Mouse (Mus musculus) liver, embryonic 16.5 days (tissue): ENCODE data around the gene Bicdl1. TPM values are rescaled to one million over a fixed set of nuclear protein-coding genes. Genes with fewer than 3 reads are reported as not detected.
"Not testable (repeated sequence)": the region's sequence is repeated elsewhere in the genome, so short reads cannot be mapped to it uniquely, and the experiment has no call there.

ENCODE experiments used
- ATAC-seq: fragments of 200-750 bp; cut with Nextera tagmentation; 2 replicates; pipeline ENCODE4 v1.8.0; 2017; ENCODE audit warnings: low read depth, mild to moderate bottlenecking, moderate number of reproducible peaks, moderate library complexity
- H3K27ac ChIP-seq: fragments of 300-500 bp; sonication (generic); 2 replicates; pipeline ENCODE4 v1.5.1; 2014; ENCODE audit warnings: mild to moderate bottlenecking, low read length
- H3K27me3 ChIP-seq: fragments of 300-500 bp; sonication (generic); 2 replicates; pipeline ENCODE4 v1.6.1; 2014; ENCODE audit warnings: low read depth, low read length, mixed read lengths; ENCODE audit not compliant: control insufficient read depth, insufficient read depth
- H3K36me3 ChIP-seq: fragments of 300-500 bp; sonication (generic); 2 replicates; pipeline ENCODE4 v1.6.1; 2014; ENCODE audit warnings: mild to moderate bottlenecking; ENCODE audit not compliant: control insufficient read depth, insufficient read depth
- H3K4me1 ChIP-seq: fragments of 300-500 bp; sonication (generic); 2 replicates; pipeline ENCODE4 v1.6.1; 2014; ENCODE audit warnings: low read depth, low read length, mixed read lengths; ENCODE audit not compliant: control insufficient read depth
- H3K4me2 ChIP-seq: fragments of 300-500 bp; sonication (generic); 2 replicates; pipeline ENCODE4 v1.6.1; 2014; ENCODE audit warnings: low read depth, low read length, mixed read lengths
- H3K4me3 ChIP-seq: fragments of 300-500 bp; sonication (generic); 2 replicates; pipeline ENCODE4 v1.5.1; 2014; ENCODE audit warnings: low read depth, mild to moderate bottlenecking, low read length
- H3K9ac ChIP-seq: fragments of 300-500 bp; sonication (generic); 2 replicates; pipeline ENCODE4 v1.6.1; 2014; ENCODE audit warnings: low read depth, low read length
- H3K9me3 ChIP-seq: fragments of 300-500 bp; sonication (generic); replicated peaks from 2 replicates; pipeline ENCODE4 v1.6.1; 2016; ENCODE audit warnings: low read length; ENCODE audit not compliant: control insufficient read depth
- WGBS: fragments of 180-500 bp; shearing (Covaris S2); extraction: QIAGEN DNeasy Blood & Tissue Kit; methylation state at CpG from one replicate; pipeline ENCODE4 v1.1.7; 2014; ENCODE audit not compliant: insufficient replicate concordance; 5-methylcytosine and 5-hydroxymethylcytosine counted together
- polyA plus RNA-seq: library from polyadenylated mRNA; unstranded; fragments of >200 nt; fragmentation: Nextera tagmentation; extraction: Ambion mirVana; gene quantifications from 2 replicates; pipeline ENCODE4 v1.2.1, GENCODE M21; 2015

Gene Bicdl1
- polyA plus RNA-seq, 1 experiment from 2014 or later, result 1.3 TPM

DNA sequence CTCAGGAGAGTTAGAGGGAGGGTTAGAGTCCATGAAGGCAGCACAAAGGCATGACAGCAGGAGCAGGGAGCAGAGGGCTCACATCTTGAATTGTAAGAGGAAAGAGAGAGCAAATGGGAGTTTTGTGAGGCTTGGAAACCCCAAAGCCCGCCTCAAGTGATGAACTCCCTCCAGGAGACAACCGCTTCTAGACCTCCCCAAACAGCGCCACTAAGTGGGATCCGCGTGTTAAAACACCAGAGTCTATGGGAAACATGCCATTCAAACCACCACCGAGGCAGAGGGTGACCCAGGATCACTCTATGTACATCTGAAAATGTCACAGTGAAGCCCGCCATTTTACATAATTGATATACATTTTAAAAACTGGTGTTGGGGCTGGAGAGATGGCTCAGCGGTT lies 26.1 kb upstream of the Bicdl1 start:
- Histone ChIP-seq H3K27me3 (no peaks in the 10 kb centered on the region), H3K36me3 (no peaks in the 10 kb centered on the region), H3K27ac (no peak overlapping the region), H3K9ac (no peak overlapping the region), H3K9me3 (no peaks in the 10 kb centered on the region), H3K4me1 (no peaks in the 10 kb centered on the region; the same call in 1 of the 2 replicates), H3K4me2 (no peak overlapping the region), H3K4me3 (no peak overlapping the region)
- 55% methylated on average over 8 of the region's 8 CpGs for WGBS
- ATAC-seq, result no peak

DNA sequence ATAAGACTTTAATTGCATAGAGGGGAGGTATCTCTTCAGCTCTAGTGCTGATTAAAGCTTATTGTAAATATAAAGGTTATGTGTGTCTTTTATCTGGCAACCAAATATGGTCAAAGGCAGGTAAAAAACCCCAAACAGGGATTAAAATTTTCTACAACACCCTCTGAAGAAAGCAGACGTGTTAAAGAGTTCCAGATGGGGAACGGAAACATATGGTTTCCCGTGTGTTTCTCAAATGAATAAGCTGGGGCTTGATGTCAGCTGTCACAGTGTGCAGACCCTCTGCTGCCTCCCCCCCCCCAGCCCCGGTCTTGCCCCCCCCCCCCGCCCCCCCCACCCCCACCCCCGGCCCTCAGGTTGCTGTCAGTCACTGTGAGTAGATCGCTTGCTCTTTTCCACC lies 24.1 kb upstream of the Bicdl1 start:
- Histone ChIP-seq H3K4me1 (no peaks in the 10 kb centered on the region; the same call in 1 of the 2 replicates), H3K4me2 (no peak overlapping the region), H3K27me3 (no peaks in the 10 kb centered on the region), H3K27ac (no peak overlapping the region), H3K9ac (no peak overlapping the region), H3K4me3 (no peak overlapping the region), H3K9me3 (no peaks in the 10 kb centered on the region), H3K36me3 (no peaks in the 10 kb centered on the region)
- 65% methylated on average over 6 of the region's 7 CpGs for WGBS
- no peak for ATAC-seq

DNA sequence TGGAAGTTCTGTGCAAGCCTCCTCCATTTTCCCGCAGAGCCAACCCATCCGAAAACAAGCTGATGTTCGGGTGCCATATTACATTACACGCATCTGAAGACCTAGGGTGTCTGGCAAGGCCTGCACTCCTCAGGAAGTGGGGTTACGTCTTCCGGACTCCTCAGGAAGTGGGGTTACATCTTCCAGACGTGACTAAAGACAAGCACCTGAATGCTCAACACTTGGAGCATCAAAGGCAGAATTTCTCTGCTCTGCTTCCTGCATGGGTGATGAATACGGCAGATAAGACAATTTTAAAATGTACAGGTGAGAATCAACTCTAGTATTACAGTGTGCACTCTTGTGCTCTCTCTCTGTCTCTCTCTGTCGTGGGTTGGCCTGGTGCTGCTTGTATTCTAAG lies 23.4 kb upstream of the Bicdl1 start:
- 62% methylated on average over 9 of the region's 9 CpGs for WGBS
- Histone ChIP-seq H3K9me3 (no peaks in the 10 kb centered on the region), H3K27me3 (no peaks in the 10 kb centered on the region), H3K36me3 (no peaks in the 10 kb centered on the region), H3K9ac (no peak overlapping the region), H3K27ac (no peak overlapping the region), H3K4me2 (no peak overlapping the region), H3K4me1 (no peaks in the 10 kb centered on the region; the same call in 1 of the 2 replicates), H3K4me3 (no peak overlapping the region)
- ATAC-seq, result no peak

DNA sequence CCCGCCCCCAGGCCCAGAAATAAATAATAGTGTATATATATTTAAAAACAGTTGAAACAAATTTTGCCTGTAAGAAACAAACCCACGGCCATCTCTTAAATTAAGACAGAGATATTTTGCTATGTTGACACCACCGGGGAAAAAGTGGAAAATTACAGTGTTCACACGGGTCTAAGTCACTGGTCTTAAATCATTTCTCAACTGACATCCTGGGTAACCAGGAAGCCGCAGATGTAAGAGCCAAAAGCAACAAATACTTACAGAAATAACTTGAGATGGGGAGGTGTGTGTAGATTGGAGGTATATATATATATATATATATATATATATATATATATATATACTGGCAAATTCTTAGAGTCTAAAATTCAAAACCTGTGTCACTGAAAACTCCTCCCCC lies 21.5 kb upstream of the Bicdl1 start:
- Histone ChIP-seq H3K27me3 (no peaks in the 10 kb centered on the region), H3K27ac (no peak overlapping the region), H3K36me3 (no peaks in the 10 kb centered on the region), H3K9ac (no peak overlapping the region), H3K9me3 (no peaks in the 10 kb centered on the region), H3K4me1 (no peaks in the 10 kb centered on the region), H3K4me3 (no peak overlapping the region), H3K4me2 (no peak overlapping the region)
- WGBS, result 47% methylated on average over 5 of the region's 5 CpGs
- ATAC-seq, result no peak

DNA sequence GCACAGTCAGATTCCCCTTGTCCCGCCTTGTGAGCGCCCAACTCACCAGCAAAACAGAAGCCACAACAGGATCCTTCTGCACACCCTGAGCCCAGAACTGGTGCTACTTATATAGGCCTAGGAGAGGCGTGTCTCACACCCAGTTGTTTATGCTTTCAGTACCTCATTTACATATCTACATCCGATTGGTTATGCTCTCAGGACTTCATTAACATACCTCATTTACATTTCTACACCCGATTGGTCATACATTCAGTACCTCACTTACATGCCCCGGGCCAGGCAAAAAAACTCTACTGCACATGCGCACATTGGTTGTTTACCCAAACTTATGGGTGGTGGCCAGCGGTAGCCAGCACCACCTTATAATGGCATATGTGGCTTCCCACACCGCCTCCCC lies 20.5 kb upstream of the Bicdl1 start:
- 66% methylated on average over 9 of the region's 9 CpGs for WGBS
- H3K4me3 ChIP-seq, H3K9ac ChIP-seq, H3K27me3 ChIP-seq, H3K4me1 ChIP-seq, H3K27ac ChIP-seq, ATAC-seq, H3K36me3 ChIP-seq, H3K9me3 ChIP-seq, H3K4me2 ChIP-seq: not testable (repeated sequence)

DNA sequence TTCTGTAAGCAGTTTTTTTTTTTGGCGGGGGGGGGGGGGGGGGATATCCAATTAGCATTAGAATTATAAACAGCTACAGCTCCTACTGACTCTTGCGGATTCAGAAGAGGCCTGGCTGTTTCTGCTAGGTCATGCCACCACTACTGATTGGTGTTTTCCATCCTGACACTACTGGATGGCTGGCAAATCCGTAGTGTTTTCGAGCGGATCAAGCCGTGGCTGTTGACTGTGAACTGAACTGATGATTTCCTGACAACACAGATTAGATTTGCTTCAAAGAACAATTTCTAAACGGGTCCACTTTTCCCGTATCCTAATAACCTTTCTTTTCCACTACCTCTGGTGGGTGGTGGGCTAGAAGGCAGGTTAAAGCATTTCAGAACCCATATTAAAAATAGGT lies 16.9 kb upstream of the Bicdl1 start:
- no peak for ATAC-seq
- no peak overlapping the region for H3K4me2 ChIP-seq
- H3K9me3 ChIP-seq, result no peaks in the 10 kb centered on the region
- no peaks in the 10 kb centered on the region for H3K27me3 ChIP-seq
- H3K4me3 ChIP-seq, result no peak overlapping the region
- H3K9ac ChIP-seq, result no peak overlapping the region
- H3K36me3 ChIP-seq, result no peaks in the 10 kb centered on the region
- no peaks in the 10 kb centered on the region for H3K4me1 ChIP-seq
- WGBS, result 61% methylated on average over 8 of the region's 8 CpGs
- H3K27ac ChIP-seq, result no peak overlapping the region

DNA sequence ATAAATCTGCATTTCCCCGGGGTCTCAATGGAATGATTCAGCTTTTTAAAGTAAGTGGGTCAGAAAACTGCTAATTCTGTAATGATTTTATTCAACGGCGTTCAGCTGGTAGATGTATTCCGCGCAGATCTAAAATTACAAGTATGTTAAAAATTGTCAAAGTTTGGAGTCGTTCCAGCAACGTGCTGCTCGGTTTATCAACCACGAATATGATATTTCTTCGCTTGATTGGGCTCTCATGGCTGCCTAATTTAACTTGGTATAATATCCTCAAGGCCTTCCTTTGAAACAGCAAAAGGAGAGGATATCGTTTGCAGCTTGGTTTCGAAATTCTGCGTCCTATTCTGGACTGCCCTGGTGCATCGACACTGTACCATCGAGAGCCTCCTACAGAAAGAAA lies 13.9 kb upstream of the Bicdl1 start:
- no peak for ATAC-seq
- WGBS, result 66% methylated on average over 15 of the region's 15 CpGs

DNA sequence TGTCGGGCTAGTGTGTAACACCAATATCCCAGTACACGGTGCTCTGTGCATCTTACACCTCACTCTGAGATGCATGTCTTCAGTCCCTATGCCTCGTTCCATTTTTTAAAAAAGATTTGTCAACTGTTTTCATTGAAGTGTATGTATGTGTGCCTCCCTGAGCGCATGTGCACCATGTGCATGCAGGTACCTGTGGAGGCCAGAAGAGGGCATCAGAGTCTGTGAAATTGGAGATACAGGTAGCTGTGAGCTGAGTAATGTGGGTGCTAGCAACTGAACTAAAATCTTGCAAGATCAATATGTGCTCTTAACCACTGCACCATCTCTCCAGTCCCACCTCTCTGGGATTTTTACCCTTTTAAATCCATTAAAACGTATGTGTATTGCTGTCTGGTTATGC lies 6.6 kb upstream of the Bicdl1 start:
- Histone ChIP-seq H3K4me3 (no peak overlapping the region), H3K4me2 (no peak overlapping the region), H3K4me1 (no peaks in the 10 kb centered on the region), H3K27ac (no peak overlapping the region), H3K27me3 (peaks cover 10% of the 10 kb centered on the region), H3K36me3 (no peaks in the 10 kb centered on the region), H3K9me3 (0 out of 2 replicates have a peak, but pooled peaks cover 2% of the 10 kb centered on the region), H3K9ac (no peak overlapping the region)
- no peak for ATAC-seq
- WGBS, result 74% methylated on average over 5 of the region's 5 CpGs

More for the DNA sequence above, 13.9 kb upstream of the Bicdl1 start:
- H3K9me3 ChIP-seq, result no peaks in the 10 kb centered on the region
- H3K4me2 ChIP-seq, result no peak overlapping the region
- H3K9ac ChIP-seq, result no peak overlapping the region
- H3K4me1 ChIP-seq, result no peaks in the 10 kb centered on the region
- no peak overlapping the region for H3K4me3 ChIP-seq
- H3K27me3 ChIP-seq, result no peaks in the 10 kb centered on the region
- no peaks in the 10 kb centered on the region for H3K36me3 ChIP-seq
- H3K27ac ChIP-seq, result no peak overlapping the region

DNA sequence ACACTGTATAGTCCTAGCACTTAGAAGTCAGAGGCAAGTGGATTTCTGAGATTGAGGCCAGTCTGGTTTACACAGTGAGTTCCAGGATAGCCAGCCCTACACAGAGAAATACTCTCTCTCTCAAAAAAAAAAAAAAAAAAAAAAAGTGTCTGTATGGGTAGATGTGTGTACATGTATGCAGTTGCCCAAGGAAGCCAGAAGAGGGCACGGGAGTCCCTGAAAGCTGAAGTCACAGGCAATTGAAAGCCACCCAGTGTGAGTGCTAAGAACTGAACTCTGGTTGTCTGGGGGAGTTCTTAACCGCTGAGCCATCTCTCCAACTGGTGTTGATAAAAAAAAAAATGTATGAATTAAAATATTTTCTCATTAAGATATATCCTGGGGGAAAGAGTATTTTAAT lies 3.1 kb upstream of the Bicdl1 start:
- peaks cover 13% of the 10 kb centered on the region for H3K4me1 ChIP-seq
- H3K4me2 ChIP-seq, result no peak overlapping the region
- H3K4me3 ChIP-seq, result no peak overlapping the region
- peaks cover 45% of the 10 kb centered on the region for H3K27me3 ChIP-seq
- no peak overlapping the region for H3K27ac ChIP-seq
- no peak overlapping the region for H3K9ac ChIP-seq
- H3K36me3 ChIP-seq, result no peaks in the 10 kb centered on the region
- WGBS, result 69% methylated on average over 2 of the region's 2 CpGs
- 0 out of 2 replicates have a peak, but pooled peaks cover 2% of the 10 kb centered on the region for H3K9me3 ChIP-seq
- ATAC-seq, result no peak
